ENCODE assay signal across 15 mouse cellular contexts in genomic region chr1:73685066-73685465, GRCm38 (mm10).
"Had no signal": no experiment of that assay in that cellular context is flagged by ENCODE, and none has a peak within 500 bp of the region (broad histone marks: within the 10 kb centered on the region; RNA-seq: fewer than 3 reads in every experiment).

No protein-coding gene starts in this region.

- H3K9me3 ChIP-seq: intestine, embryonic 15.5 days; limb, embryonic 12.5 days; liver, embryonic 15.5 days; neural tube, embryonic 13.5 days had no signal

- ATAC-seq: intestine, embryonic 15.5 days; lung, postnatal 0 days had no signal

- H3K4me2 ChIP-seq: intestine, embryonic 15.5 days; limb, embryonic 12.5 days; liver, embryonic 11.5 days; liver, embryonic 15.5 days; neural tube, embryonic 13.5 days had no signal

- DNase-seq: lung, adult 2 months; lung, postnatal 36 days; midbrain, embryonic 14.5 days; retina, postnatal 1 day; right cerebral cortex, postnatal 4 days; spleen, adult 18-20 months; thymus, adult 18-20 months; thymus, postnatal 14 days had no signal

- H3K36me3 ChIP-seq: intestine, embryonic 15.5 days; limb, embryonic 12.5 days; liver, embryonic 15.5 days; neural tube, embryonic 13.5 days had no signal

- H3K9ac ChIP-seq: intestine, embryonic 15.5 days; limb, embryonic 12.5 days; liver, embryonic 15.5 days; neural tube, embryonic 13.5 days had no signal

- H3K4me3 ChIP-seq: intestine, embryonic 15.5 days; layer of hippocampus, adult 2 months; limb, embryonic 12.5 days; liver, embryonic 15.5 days; neural tube, embryonic 13.5 days had no signal

- H3K27ac ChIP-seq: intestine, embryonic 15.5 days; layer of hippocampus, adult 2 months; limb, embryonic 12.5 days; liver, embryonic 15.5 days; neural tube, embryonic 13.5 days had no signal

- H3K4me1 ChIP-seq: intestine, embryonic 15.5 days; liver, embryonic 15.5 days; neural tube, embryonic 13.5 days had no signal

- H3K27me3 ChIP-seq: intestine, embryonic 15.5 days; limb, embryonic 12.5 days; liver, embryonic 15.5 days; neural tube, embryonic 13.5 days had no signal
